ENCODE assay signal across 8 mouse cellular contexts in genomic region chr2:4918860-4919739, GRCm38 (mm10). TPM values are rescaled to one million over a fixed set of nuclear protein-coding genes. Genes with fewer than 3 reads are reported as not detected.
DNase-seq lines count a peak whose midpoint lies in the region; ATAC-seq lines count a peak whose summit lies in the region.

Gene Phyh, plus strand, starts transcription at chr2:4919019.

- peak; percentile 91 for ATAC-seq in inflammation-experienced regulatory T-cells, adult 6 months

- no peaks in the 10 kb centered on the region for H3K36me3 ChIP-seq in megakaryocyte, embryonic 14.5 days (replicated peaks; ENCODE audit: low read length)

- H3K4me1 ChIP-seq in megakaryocyte, embryonic 14.5 days, result peaks cover 22% of the 10 kb centered on the region

- DNase-seq in adrenal gland, adult 18-20 months (ENCODE audit: low spot score in 2 of 2), result peak; percentile 82 to 86
- peak; percentile 93 for DNase-seq in embryo, embryonic 11 days
- peak; percentile 88 for DNase-seq in gastrocnemius, postnatal 25 days
- DNase-seq in left cerebral cortex, adult 9 months (ENCODE audit: low spot score in 2 of 2), result peak; percentile 46 to 80
- peak; percentile 77 to 87 for DNase-seq in right cerebral cortex, adult 2 months (ENCODE audit: low spot score in 2 of 2)
- DNase-seq in urinary bladder, postnatal 10 days (ENCODE audit: low spot score), result peak; percentile 51

- peaks cover 4% of the 10 kb centered on the region for H3K27me3 ChIP-seq in megakaryocyte, embryonic 14.5 days (replicated peaks)

- H3K9me3 ChIP-seq in megakaryocyte, embryonic 14.5 days, result peaks cover 3% of the 10 kb centered on the region; the same call in 1 of the 2 replicates

- peak within 1 kb of the TSS; percentile 93 for H3K4me3 ChIP-seq in megakaryocyte, embryonic 14.5 days (replicated peaks)

RNA-seq across cellular contexts. Expression of gene Phyh, which starts in this region (rescaled TPM):
- total RNA-seq in adrenal gland, adult 18-20 months (2021), result 100 to 1,000 TPM; 343 to 349 TPM
- 100 to 1,000 TPM; 167 to 176 TPM for total RNA-seq in gastrocnemius, postnatal 25 days (2021)
- polyA plus RNA-seq in inflammation-experienced regulatory T-cells, adult 6 months (2017; shearing (Covaris generic)), result 100 to 1,000 TPM in 1 of 3 experiments, 10 to 100 TPM in 2; 86.3 to 122 (median 97.5) TPM
- polyA plus RNA-seq in megakaryocyte, embryonic 14.5 days (2012; ENCODE audit: insufficient read depth, low replicate concordance), result 3.0 TPM in 1 of 2 replicates, not detected in the other

Comparison
In these comparisons a context has a peak if more than half of its experiments do, and no peak if none do; other contexts are left out.
1. Peak in every context shown above with its lines: DNase-seq, ATAC-seq and H3K4me3 ChIP-seq.
2. RNA of gene Phyh (polyA plus RNA-seq): 86.3 to 122 TPM in inflammation-experienced regulatory T-cells, adult 6 months; 3.0 TPM in megakaryocyte, embryonic 14.5 days; every median in the first group is over 10 times any median in the second.